Mouse (Mus musculus) limb, embryonic 11.5 days (tissue): ENCODE measurements around the gene Gm21304. TPM values are rescaled to one million over a fixed set of nuclear protein-coding genes. Genes with fewer than 3 reads are reported as not detected.
"Not testable (repeated sequence)": the region's sequence is repeated elsewhere in the genome, so short reads cannot be mapped to it uniquely, and the experiment has no call there.

ENCODE experiments used
- ATAC-seq: fragments of 200-750 bp; cut with Nextera tagmentation; 2 replicates; pipeline ENCODE4 v1.8.0; 2017; ENCODE audit warnings: low read depth; ENCODE audit not compliant: insufficient number of reproducible peaks, low FRiP score, low TSS enrichment
- DNase-seq: peaks from one replicate; pipeline ENCODE4 v3.0.0-alpha.2; 2015; ENCODE audit warnings: low spot score
- H3K27ac ChIP-seq: fragments of 300-500 bp; sonication (generic); replicated peaks from 2 replicates; pipeline ENCODE4 v1.5.1; 2014; ENCODE audit warnings: low read depth, mild to moderate bottlenecking, low read length
- H3K27me3 ChIP-seq: fragments of 300-500 bp; sonication (generic); 2 replicates; pipeline ENCODE4 v1.6.1; 2014; ENCODE audit warnings: mild to moderate bottlenecking, low read length, mixed read lengths; ENCODE audit not compliant: control insufficient read depth, insufficient read depth
- H3K36me3 ChIP-seq: fragments of 300-500 bp; sonication (generic); 2 replicates; pipeline ENCODE4 v1.6.1; 2014; ENCODE audit warnings: mild to moderate bottlenecking, low read length, moderate library complexity, mixed read lengths; ENCODE audit not compliant: control insufficient read depth, insufficient read depth
- H3K4me1 ChIP-seq: fragments of 300-500 bp; sonication (generic); 2 replicates; pipeline ENCODE4 v1.6.1; 2014; ENCODE audit warnings: low read length, mixed read lengths; ENCODE audit not compliant: control insufficient read depth, insufficient read depth
- H3K4me2 ChIP-seq: fragments of 300-500 bp; sonication (generic); 2 replicates; pipeline ENCODE4 v1.6.1; 2014; ENCODE audit warnings: low read depth, mild to moderate bottlenecking, moderate library complexity; ENCODE audit not compliant: severe bottlenecking
- H3K4me3 ChIP-seq: fragments of 300-500 bp; sonication (generic); 2 replicates; pipeline ENCODE4 v1.5.1; 2014; ENCODE audit warnings: low read depth, low read length
- H3K9ac ChIP-seq: fragments of 300-500 bp; sonication (generic); 2 replicates; pipeline ENCODE4 v1.6.1; 2014; ENCODE audit warnings: mild to moderate bottlenecking, low read length
- H3K9me3 ChIP-seq: fragments of 300-500 bp; sonication (generic); 2 replicates; pipeline ENCODE4 v1.6.1; 2016; ENCODE audit warnings: low read length; ENCODE audit not compliant: control insufficient read depth
- WGBS: fragments of 180-500 bp; shearing (Covaris S2); extraction: QIAGEN DNeasy Blood & Tissue Kit; methylation state at CpG from one replicate; pipeline ENCODE4 v1.1.7; 2014; 5-methylcytosine and 5-hydroxymethylcytosine counted together
- polyA plus RNA-seq: library from polyadenylated mRNA; unstranded; fragments of >200 nt; fragmentation: Nextera tagmentation; extraction: Ambion mirVana; gene quantifications from 2 replicates; pipeline ENCODE4 v1.2.1, GENCODE M21; 2014

The Gm21304 gene
- not detected in 2 replicates for polyA plus RNA-seq

GRCm38 (mm10) chr10:104168215-104168614, at the start of gene Gm21304:
Gene Gm21304, plus strand, starts transcription at chr10:104168515.
- H3K27me3 ChIP-seq, H3K9me3 ChIP-seq, ATAC-seq, H3K4me1 ChIP-seq, H3K4me2 ChIP-seq, H3K9ac ChIP-seq, H3K27ac ChIP-seq, H3K4me3 ChIP-seq, H3K36me3 ChIP-seq, DNase-seq: not testable (repeated sequence)
- no CpG with 5 or more reads among the region's 3 CpGs for WGBS

- not testable (repeated sequence) for H3K27ac ChIP-seq, DNase-seq
- WGBS, result no CpG with 5 or more reads among the region's 3 CpGs
These were observed 25.6 kb upstream of the Gm21304 start, which contains the start of gene Gm21293 for GRCm38 (mm10) chr10:104142687-104143086. Gene Gm21293, plus strand, starts transcription at chr10:104142987.

DNA sequence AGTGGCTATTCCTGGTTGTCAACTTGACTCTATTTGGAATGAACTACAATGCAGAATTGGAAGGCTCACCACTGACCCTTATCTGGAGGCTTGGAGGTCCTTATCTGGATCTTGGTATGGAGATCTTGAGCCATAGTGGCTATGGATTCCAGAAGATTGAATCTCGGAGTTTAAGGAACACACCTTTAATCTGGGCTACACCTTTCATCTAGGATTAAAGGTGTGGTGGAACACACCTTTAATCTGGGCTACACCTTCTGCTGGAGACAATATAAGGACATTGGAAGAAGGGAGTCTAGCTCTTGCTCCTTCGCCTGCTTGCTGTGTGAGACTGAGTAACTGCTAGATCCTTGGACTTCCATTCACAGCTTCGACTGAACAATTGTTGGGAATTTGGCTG, 17.1 kb upstream of the Gm21304 start, which contains the start of gene Gm6763:
Gm6763 (plus strand) TSS at position 301 of the 400 bp plus-strand sequence.
- WGBS, result no CpG with 5 or more reads among the region's 3 CpGs

More at GRCm38 (mm10) chr10:104142687-104143086, 25.6 kb upstream of the Gm21304 start, which contains the start of gene Gm21293:
- not testable (repeated sequence) for H3K9ac ChIP-seq, ATAC-seq, H3K27me3 ChIP-seq, H3K4me1 ChIP-seq, H3K4me3 ChIP-seq, H3K36me3 ChIP-seq, H3K4me2 ChIP-seq, H3K9me3 ChIP-seq

GRCm38 (mm10) chr10:104159706-104160105, 8.6 kb upstream of the Gm21304 start, which contains the start of gene Gm8764:
Gene Gm8764, plus strand, starts transcription at chr10:104160006.
- not testable (repeated sequence) for H3K27ac ChIP-seq, DNase-seq, H3K4me3 ChIP-seq, H3K36me3 ChIP-seq, H3K9ac ChIP-seq, H3K27me3 ChIP-seq, ATAC-seq, H3K4me1 ChIP-seq, H3K9me3 ChIP-seq, H3K4me2 ChIP-seq
- no CpG with 5 or more reads among the region's 3 CpGs for WGBS

More for the DNA sequence above, 17.1 kb upstream of the Gm21304 start, which contains the start of gene Gm6763:
- not testable (repeated sequence) for H3K4me3 ChIP-seq, H3K9ac ChIP-seq, H3K4me2 ChIP-seq, ATAC-seq, H3K27ac ChIP-seq, H3K4me1 ChIP-seq, H3K36me3 ChIP-seq, DNase-seq, H3K27me3 ChIP-seq, H3K9me3 ChIP-seq

DNA sequence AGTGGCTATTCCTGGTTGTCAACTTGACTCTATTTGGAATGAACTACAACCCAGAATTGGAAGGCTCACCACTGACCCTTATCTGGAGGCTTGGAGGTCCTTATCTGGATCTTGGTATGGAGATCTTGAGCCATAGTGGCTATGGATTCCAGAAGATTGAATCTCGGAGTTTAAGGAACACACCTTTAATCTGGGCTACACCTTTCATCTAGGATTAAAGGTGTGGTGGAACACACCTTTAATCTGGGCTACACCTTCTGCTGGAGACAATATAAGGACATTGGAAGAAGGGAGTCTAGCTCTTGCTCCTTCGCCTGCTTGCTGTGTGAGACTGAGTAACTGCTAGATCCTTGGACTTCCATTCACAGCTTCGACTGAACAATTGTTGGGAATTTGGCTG, 8.4 kb downstream of the Gm21304 start, which contains the start of gene Gm21312:
Gm21312 (plus strand) TSS at position 301 of the 400 bp plus-strand sequence.
- H3K27ac ChIP-seq, H3K9me3 ChIP-seq, H3K36me3 ChIP-seq, ATAC-seq, H3K9ac ChIP-seq, H3K4me3 ChIP-seq, H3K4me1 ChIP-seq, DNase-seq, H3K4me2 ChIP-seq, H3K27me3 ChIP-seq: not testable (repeated sequence)
- no CpG with 5 or more reads among the region's 3 CpGs for WGBS

GRCm38 (mm10) chr10:104185233-104185632, 16.9 kb downstream of the Gm21304 start, which contains the start of gene Gm20765:
Gene Gm20765, plus strand, starts transcription at chr10:104185533.
- not testable (repeated sequence) for H3K9ac ChIP-seq, H3K27ac ChIP-seq, ATAC-seq, H3K4me2 ChIP-seq, H3K4me1 ChIP-seq, H3K27me3 ChIP-seq, H3K36me3 ChIP-seq, DNase-seq, H3K9me3 ChIP-seq, H3K4me3 ChIP-seq
- no CpG with 5 or more reads among the region's 3 CpGs for WGBS

DNA sequence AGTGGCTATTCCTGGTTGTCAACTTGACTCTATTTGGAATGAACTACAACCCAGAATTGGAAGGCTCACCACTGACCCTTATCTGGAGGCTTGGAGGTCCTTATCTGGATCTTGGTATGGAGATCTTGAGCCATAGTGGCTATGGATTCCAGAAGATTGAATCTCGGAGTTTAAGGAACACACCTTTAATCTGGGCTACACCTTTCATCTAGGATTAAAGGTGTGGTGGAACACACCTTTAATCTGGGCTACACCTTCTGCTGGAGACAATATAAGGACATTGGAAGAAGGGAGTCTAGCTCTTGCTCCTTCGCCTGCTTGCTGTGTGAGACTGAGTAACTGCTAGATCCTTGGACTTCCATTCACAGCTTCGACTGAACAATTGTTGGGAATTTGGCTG, 25.4 kb downstream of the Gm21304 start, which contains the start of gene Gm4340:
Gm4340 (plus strand) TSS at position 301 of the 400 bp plus-strand sequence.
- WGBS, result no CpG with 5 or more reads among the region's 3 CpGs

DNA sequence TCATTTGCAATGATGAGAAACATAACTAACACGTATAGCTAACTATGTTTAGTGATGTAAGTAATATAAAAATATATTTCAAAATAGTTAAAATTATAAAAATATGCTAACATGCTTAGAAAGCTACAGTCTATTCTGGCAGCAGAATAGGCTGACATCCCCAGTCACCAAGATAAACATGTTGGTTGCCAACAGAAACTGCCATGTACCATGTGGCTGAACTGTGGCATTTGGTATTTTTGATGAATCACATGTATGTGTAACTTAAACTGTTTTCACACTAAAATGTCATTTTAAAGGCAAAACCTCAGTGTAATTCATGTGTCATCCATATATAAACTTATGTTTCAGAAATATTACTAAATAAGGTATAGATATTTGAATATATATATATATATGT, 41.3 kb downstream of the Gm21304 start:
- DNase-seq (no peak), ATAC-seq (no peak)
- Histone ChIP-seq H3K4me1 (no peaks in the 10 kb centered on the region), H3K27me3 (no peaks in the 10 kb centered on the region), H3K36me3 (no peaks in the 10 kb centered on the region), H3K4me2 (no peak overlapping the region), H3K27ac (no peak overlapping the region), H3K9me3 (no peaks in the 10 kb centered on the region), H3K4me3 (no peak overlapping the region), H3K9ac (no peak overlapping the region)
- WGBS, result 87% methylated on average over 1 of the region's 1 CpGs

More for the DNA sequence above, 25.4 kb downstream of the Gm21304 start, which contains the start of gene Gm4340:
- H3K9ac ChIP-seq, H3K27ac ChIP-seq, H3K4me3 ChIP-seq, H3K36me3 ChIP-seq, H3K4me2 ChIP-seq, DNase-seq, H3K4me1 ChIP-seq, H3K27me3 ChIP-seq, H3K9me3 ChIP-seq, ATAC-seq: not testable (repeated sequence)
